Mouse (Mus musculus) kidney, embryonic 15.5 days (tissue): ENCODE measurements around the gene Tmeff2. TPM values are rescaled to one million over a fixed set of nuclear protein-coding genes. Genes with fewer than 3 reads are reported as not detected.
A peak's percentile ranks its signal among the peaks of the same experiment; 100 is the strongest.

Experiments used
- ATAC-seq: fragments of 200-750 bp; cut with Nextera tagmentation; replicated peaks from 2 replicates; pipeline ENCODE4 v1.8.0; 2017; ENCODE audit warnings: moderate TSS enrichment; ENCODE audit not compliant: low FRiP score
- H3K27ac ChIP-seq: fragments of 300-500 bp; sonication (generic); 2 replicates; pipeline ENCODE4 v1.5.1; 2015; ENCODE audit warnings: mild to moderate bottlenecking, inconsistent platforms
- H3K27me3 ChIP-seq: fragments of 300-500 bp; sonication (generic); 2 replicates; pipeline ENCODE4 v1.6.1; 2015; ENCODE audit warnings: inconsistent platforms
- H3K36me3 ChIP-seq: fragments of 300-500 bp; sonication (generic); 2 replicates; pipeline ENCODE4 v1.6.1; 2015; ENCODE audit warnings: inconsistent platforms
- H3K4me1 ChIP-seq: fragments of 300-500 bp; sonication (generic); 2 replicates; pipeline ENCODE4 v1.6.1; 2015; ENCODE audit warnings: inconsistent platforms
- H3K4me2 ChIP-seq: fragments of 300-500 bp; sonication (generic); 2 replicates; pipeline ENCODE4 v1.6.1; 2015; ENCODE audit warnings: moderate library complexity, mild to moderate bottlenecking, inconsistent platforms
- H3K4me3 ChIP-seq: fragments of 300-500 bp; sonication (generic); replicated peaks from 2 replicates; pipeline ENCODE4 v1.5.1; 2015; ENCODE audit warnings: mild to moderate bottlenecking, inconsistent platforms
- H3K9ac ChIP-seq: fragments of 300-500 bp; sonication (generic); 2 replicates; pipeline ENCODE4 v1.6.1; 2015; ENCODE audit warnings: mild to moderate bottlenecking, inconsistent platforms
- H3K9me3 ChIP-seq: fragments of 300-500 bp; sonication (generic); replicated peaks from 2 replicates; pipeline ENCODE4 v1.6.1; 2016; ENCODE audit warnings: inconsistent platforms
- WGBS: fragments of 180-500 bp; shearing (Covaris S2); methylation state at CpG from one replicate; pipeline ENCODE4 v1.1.7; 2015; ENCODE audit warnings: mixed read lengths; 5-methylcytosine and 5-hydroxymethylcytosine counted together
- polyA plus RNA-seq: library from polyadenylated mRNA; unstranded; fragments of >200 nt; fragmentation: Nextera tagmentation; extraction: Ambion mirVana; gene quantifications from 2 replicates; pipeline ENCODE4 v1.2.1, GENCODE M21; 2015

Gene Tmeff2
- polyA plus RNA-seq, 1 experiment from 2014 or later: 5.7 TPM

- H3K27me3 ChIP-seq: no peaks in the 10 kb centered on the region
- no peak overlapping the region for H3K9ac ChIP-seq
- H3K36me3 ChIP-seq: no peaks in the 10 kb centered on the region
- H3K9me3 ChIP-seq: no peaks in the 10 kb centered on the region
- H3K4me3 ChIP-seq: no peak overlapping the region
- no peak overlapping the region for H3K4me2 ChIP-seq
- no peak for ATAC-seq
- H3K27ac ChIP-seq: no peak overlapping the region
- 72% methylated on average over 2 of the region's 2 CpGs for WGBS
- no peaks in the 10 kb centered on the region for H3K4me1 ChIP-seq
Measured at GRCm38 (mm10) chr1:50990661-50991060, 90.2 kb downstream of the Tmeff2 start.

GRCm38 (mm10) chr1:50994505-50994904 lies 94.1 kb downstream of the Tmeff2 start:
- no peak for ATAC-seq
- no peak overlapping the region for H3K4me3 ChIP-seq
- H3K4me2 ChIP-seq: no peak overlapping the region
- no peak overlapping the region for H3K27ac ChIP-seq
- no peaks in the 10 kb centered on the region for H3K9me3 ChIP-seq
- no peaks in the 10 kb centered on the region for H3K27me3 ChIP-seq
- no peaks in the 10 kb centered on the region for H3K36me3 ChIP-seq
- H3K9ac ChIP-seq: no peak overlapping the region
- 66% methylated on average over 1 of the region's 1 CpGs for whole genome bisulfite sequencing
- no peaks in the 10 kb centered on the region for H3K4me1 ChIP-seq

DNA sequence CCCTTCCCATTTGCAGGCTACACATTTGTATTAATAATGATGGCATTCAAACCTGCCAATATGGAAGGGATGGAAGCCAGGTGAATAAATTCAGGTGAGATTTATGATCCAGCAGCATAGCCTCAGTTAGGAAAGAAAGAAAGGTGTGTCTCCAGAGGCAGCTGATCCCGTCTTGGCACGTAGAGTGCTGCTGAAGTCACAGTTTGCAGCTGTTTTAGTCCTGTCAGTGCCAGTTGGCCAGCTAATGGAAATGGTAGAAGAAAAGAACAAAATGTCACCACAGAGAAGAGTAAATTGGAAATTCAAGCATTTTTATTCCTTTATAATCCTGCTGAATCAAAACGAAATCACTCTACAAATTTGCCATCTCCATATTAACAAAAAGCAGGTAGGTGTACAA lies 99.3 kb downstream of the Tmeff2 start:
- no peaks in the 10 kb centered on the region for H3K27me3 ChIP-seq
- no peak overlapping the region for H3K4me3 ChIP-seq
- H3K4me1 ChIP-seq: no peaks in the 10 kb centered on the region
- H3K4me2 ChIP-seq: no peak overlapping the region
- no peaks in the 10 kb centered on the region for H3K36me3 ChIP-seq
- WGBS: 77% methylated on average over 3 of the region's 3 CpGs
- no peak for ATAC-seq
- H3K9me3 ChIP-seq: no peaks in the 10 kb centered on the region
- no peak overlapping the region for H3K9ac ChIP-seq
- no peak overlapping the region for H3K27ac ChIP-seq

- Histone ChIP-seq H3K4me3 (no peak overlapping the region), H3K36me3 (no peaks in the 10 kb centered on the region), H3K9me3 (no peaks in the 10 kb centered on the region), H3K27ac (no peak overlapping the region), H3K9ac (no peak overlapping the region), H3K4me1 (no peaks in the 10 kb centered on the region), H3K27me3 (no peaks in the 10 kb centered on the region), H3K4me2 (no peak overlapping the region)
- ATAC-seq: no peak
- 69% methylated on average over 3 of the region's 3 CpGs for WGBS
Measured at GRCm38 (mm10) chr1:51008344-51008743, 107.9 kb downstream of the Tmeff2 start.

DNA sequence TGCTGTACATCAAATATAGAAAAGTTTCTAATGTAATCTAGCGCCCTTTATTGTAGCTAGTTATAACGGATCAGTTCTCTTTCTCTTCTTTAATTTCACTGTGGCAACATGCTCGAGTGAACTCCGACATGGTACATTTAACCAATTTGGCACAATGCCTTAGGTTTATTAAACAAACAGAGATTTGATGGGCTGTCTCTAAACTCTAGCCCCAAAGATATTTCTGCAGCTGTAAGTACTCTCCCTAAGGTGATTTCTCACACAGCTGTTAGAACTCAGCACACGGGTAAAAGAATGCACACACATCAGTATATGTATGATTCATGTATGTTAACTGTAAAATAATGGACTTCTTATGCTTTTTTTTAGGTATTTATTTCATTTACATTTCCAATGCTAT lies 139.8 kb downstream of the Tmeff2 start:
- WGBS: 34% methylated on average over 5 of the region's 5 CpGs
- H3K27ac ChIP-seq: no peak overlapping the region
- ATAC-seq: 0 out of 2 replicates have a peak, but pooled peaks have one; percentile 25

DNA sequence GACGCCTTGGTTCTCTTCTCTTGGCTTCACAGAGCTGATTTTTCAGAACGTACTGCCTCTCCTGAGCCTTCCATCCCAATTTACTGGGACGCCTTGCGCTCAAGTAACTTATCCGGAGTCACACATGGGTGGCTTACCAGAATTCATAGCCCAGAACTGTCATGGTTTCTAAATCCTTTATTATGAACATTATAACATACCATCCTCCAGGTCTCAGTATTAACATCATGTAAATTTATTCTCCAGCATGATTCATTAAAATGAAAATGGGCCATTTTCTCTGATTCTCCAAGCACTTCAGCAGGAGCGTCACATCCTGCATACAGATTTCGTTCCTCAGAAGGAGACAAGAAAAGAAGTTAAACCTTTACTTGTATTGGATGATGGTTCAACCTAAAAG lies 144.4 kb downstream of the Tmeff2 start:
- Histone ChIP-seq H3K9ac (no peak overlapping the region), H3K4me1 (no peaks in the 10 kb centered on the region), H3K9me3 (no peaks in the 10 kb centered on the region), H3K27me3 (no peaks in the 10 kb centered on the region), H3K36me3 (no peaks in the 10 kb centered on the region), H3K4me3 (no peak overlapping the region), H3K4me2 (no peak overlapping the region), H3K27ac (no peak overlapping the region)
- 89% methylated on average over 7 of the region's 7 CpGs for WGBS
- ATAC-seq: no peak

More for the DNA sequence above, 139.8 kb downstream of the Tmeff2 start:
- Histone ChIP-seq H3K9me3 (no peaks in the 10 kb centered on the region), H3K4me2 (no peak overlapping the region), H3K4me3 (no peak overlapping the region), H3K9ac (no peak overlapping the region), H3K4me1 (no peaks in the 10 kb centered on the region), H3K36me3 (no peaks in the 10 kb centered on the region), H3K27me3 (no peaks in the 10 kb centered on the region)

GRCm38 (mm10) chr1:51064549-51064948 lies 164.1 kb downstream of the Tmeff2 start:
- no peak overlapping the region for H3K9ac ChIP-seq

GRCm38 (mm10) chr1:51065652-51066051 lies 165.2 kb downstream of the Tmeff2 start:
- 82% methylated on average over 2 of the region's 2 CpGs for WGBS
- Histone ChIP-seq H3K4me2 (no peak overlapping the region), H3K36me3 (no peaks in the 10 kb centered on the region), H3K4me3 (no peak overlapping the region), H3K27ac (no peak overlapping the region), H3K9ac (no peak overlapping the region), H3K27me3 (no peaks in the 10 kb centered on the region), H3K4me1 (no peaks in the 10 kb centered on the region), H3K9me3 (no peaks in the 10 kb centered on the region)
- no peak for ATAC-seq

More at GRCm38 (mm10) chr1:51064549-51064948, 164.1 kb downstream of the Tmeff2 start:
- no peaks in the 10 kb centered on the region for H3K27me3 ChIP-seq
- no peaks in the 10 kb centered on the region for H3K9me3 ChIP-seq
- H3K4me3 ChIP-seq: no peak overlapping the region
- H3K4me2 ChIP-seq: no peak overlapping the region
- no peaks in the 10 kb centered on the region for H3K4me1 ChIP-seq
- no peaks in the 10 kb centered on the region for H3K36me3 ChIP-seq
- no peak overlapping the region for H3K27ac ChIP-seq
- no peak for ATAC-seq

DNA sequence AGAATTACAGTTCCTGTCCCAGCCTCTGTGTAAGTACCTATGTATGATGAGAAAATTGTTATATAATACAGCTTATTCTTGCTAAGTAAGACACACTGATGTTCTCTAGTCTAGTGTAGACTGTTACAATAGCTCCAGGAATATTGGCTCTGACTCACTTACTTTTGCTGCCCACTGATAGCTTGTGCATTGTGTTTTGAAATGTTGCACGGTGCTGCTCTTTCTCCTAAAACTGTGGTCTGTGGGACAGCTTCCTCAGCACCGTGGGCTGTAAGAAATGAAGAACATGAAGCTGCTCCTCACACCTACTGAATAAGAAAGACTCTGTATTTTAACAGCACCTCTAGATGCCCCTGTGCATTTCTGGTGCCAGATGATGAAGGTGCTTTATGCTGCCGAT lies 168.4 kb downstream of the Tmeff2 start:
- H3K4me3 ChIP-seq: no peak overlapping the region
- WGBS: 85% methylated on average over 3 of the region's 3 CpGs
- no peak overlapping the region for H3K9ac ChIP-seq
- no peak overlapping the region for H3K4me2 ChIP-seq
- no peaks in the 10 kb centered on the region for H3K4me1 ChIP-seq
- H3K27ac ChIP-seq: no peak overlapping the region
- ATAC-seq: no peak
- H3K36me3 ChIP-seq: no peaks in the 10 kb centered on the region
- no peaks in the 10 kb centered on the region for H3K27me3 ChIP-seq
- no peaks in the 10 kb centered on the region for H3K9me3 ChIP-seq

DNA sequence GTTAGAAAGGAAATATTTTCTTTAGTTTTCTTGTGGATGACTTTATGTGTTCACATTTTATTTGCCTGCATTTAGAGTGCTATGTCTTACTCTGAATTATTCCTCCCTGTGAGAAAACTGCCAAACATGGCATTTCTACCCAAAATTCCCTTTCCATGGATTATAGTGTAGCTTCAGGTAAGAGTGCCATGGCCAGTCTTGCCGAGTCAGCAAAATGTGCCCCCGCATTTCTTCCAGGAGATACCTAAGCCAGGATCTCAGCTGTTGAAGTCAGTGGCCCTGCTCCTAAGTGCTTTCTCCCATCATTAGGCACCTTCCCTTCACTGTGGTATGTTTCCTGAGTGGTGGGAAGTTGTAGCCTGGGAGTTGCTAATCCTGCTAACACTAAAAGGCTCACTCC lies 168.8 kb downstream of the Tmeff2 start:
- Histone ChIP-seq H3K27me3 (no peaks in the 10 kb centered on the region), H3K9ac (no peak overlapping the region), H3K36me3 (no peaks in the 10 kb centered on the region), H3K4me1 (no peaks in the 10 kb centered on the region), H3K4me2 (no peak overlapping the region), H3K27ac (no peak overlapping the region), H3K9me3 (no peaks in the 10 kb centered on the region), H3K4me3 (no peak overlapping the region)
- no peak for ATAC-seq
- 90% methylated on average over 2 of the region's 2 CpGs for WGBS

DNA sequence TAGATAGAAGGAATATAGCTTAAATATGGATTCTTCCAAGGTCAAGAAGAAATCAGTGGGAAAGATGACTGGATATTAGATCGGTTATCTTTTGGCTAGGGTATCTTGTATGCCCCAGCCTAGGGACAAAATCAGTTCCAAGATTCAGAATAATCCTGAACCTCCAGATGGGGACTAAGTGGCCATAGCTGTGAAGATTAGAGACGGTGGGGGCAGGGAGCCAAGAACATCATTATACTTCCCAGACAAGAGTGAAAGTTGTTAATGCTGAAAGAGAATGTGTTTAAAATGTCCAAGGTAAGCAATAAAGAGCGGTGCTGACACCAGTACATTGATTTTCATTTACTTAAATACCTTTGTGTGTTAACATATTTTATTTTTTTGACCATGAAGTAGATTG lies 173.6 kb downstream of the Tmeff2 start:
- Histone ChIP-seq H3K36me3 (no peaks in the 10 kb centered on the region), H3K4me3 (no peak overlapping the region), H3K4me2 (no peak overlapping the region), H3K4me1 (0 out of 2 replicates have a peak, but pooled peaks cover 3% of the 10 kb centered on the region), H3K27me3 (no peaks in the 10 kb centered on the region), H3K9ac (no peak overlapping the region), H3K9me3 (no peaks in the 10 kb centered on the region), H3K27ac (no peak overlapping the region)
- 82% methylated on average over 3 of the region's 3 CpGs for WGBS
- no peak for ATAC-seq

GRCm38 (mm10) chr1:51075785-51076771 lies 175.6 kb downstream of the Tmeff2 start:
- Histone ChIP-seq H3K4me2 (no peak overlapping the region), H3K27ac (no peak overlapping the region), H3K36me3 (no peaks in the 10 kb centered on the region), H3K9me3 (no peaks in the 10 kb centered on the region), H3K4me3 (no peak overlapping the region), H3K9ac (no peak overlapping the region), H3K4me1 (0 out of 2 replicates have a peak, but pooled peaks cover 3% of the 10 kb centered on the region), H3K27me3 (no peaks in the 10 kb centered on the region)
- whole genome bisulfite sequencing: 38% methylated on average over 15 of the region's 15 CpGs
- peak; percentile 64 for ATAC-seq
